Mouse (Mus musculus) MEL (cell line): Measurements from ENCODE around the gene Tax1bp3. TPM values are rescaled to one million over a fixed set of nuclear protein-coding genes. Genes with fewer than 3 reads are reported as not detected.

ENCODE experiments used
- DNase-seq: peaks from one replicate; pipeline ENCODE4 v3.0.0; 2011; ENCODE audit warnings: low read depth, low spot score
- H3K27ac ChIP-seq: 2 replicates; pipeline ENCODE4 v1.5.1; 2012; ENCODE audit warnings: low read depth, mild to moderate bottlenecking, control low read depth, low read length, moderate library complexity; ENCODE audit not compliant: control insufficient read depth
- H3K27me3 ChIP-seq, 2 experiments: fragments of 150-350 bp in 1 of 2; sonication (generic) in 1 of 2; 2 replicates each; pipeline ENCODE4 v1.6.1; 2012; ENCODE audit warnings: low read length in 2 of 2, mild to moderate bottlenecking in 2 of 2, improper control_type of control experiment in 1 of 2, moderate library complexity in 1 of 2; ENCODE audit not compliant: insufficient read depth in 2 of 2, control insufficient read depth in 1 of 2
- H3K36me3 ChIP-seq, 2 experiments: 2 replicates each; pipeline ENCODE4 v1.6.1; 2012 to 2014; ENCODE audit warnings: low read length in 2 of 2, improper control_type of control experiment in 1 of 2, inconsistent platforms in 1 of 2, mild to moderate bottlenecking in 1 of 2; ENCODE audit not compliant: insufficient read depth in 2 of 2, control insufficient read depth in 1 of 2
- H3K4me1 ChIP-seq, 2 experiments: fragments of 150-350 bp in 1 of 2; sonication (generic) in 1 of 2; 2 replicates each; pipeline ENCODE4 v1.6.1; 2012; ENCODE audit warnings: low read length in 2 of 2, improper control_type of control experiment in 1 of 2, mild to moderate bottlenecking in 1 of 2; ENCODE audit not compliant: insufficient read depth in 2 of 2, control insufficient read depth in 1 of 2
- H3K4me3 ChIP-seq, 2 experiments: fragments of 150-350 bp in 1 of 2; sonication (generic) in 1 of 2; 2 replicates each; pipeline ENCODE4 v1.5.1; 2012; ENCODE audit warnings: low read depth in 2 of 2, low read length in 2 of 2, mild to moderate bottlenecking in 2 of 2, moderate library complexity in 2 of 2, control low read depth in 1 of 2, improper control_type of control experiment in 1 of 2; ENCODE audit not compliant: control insufficient read depth in 1 of 2, insufficient read depth in 1 of 2
- H3K79me2 ChIP-seq: 2 replicates; pipeline ENCODE4 v1.6.1; 2012; ENCODE audit warnings: mild to moderate bottlenecking, low read length, moderate library complexity; ENCODE audit not compliant: control insufficient read depth, poor library complexity, insufficient read depth
- H3K9ac ChIP-seq: 2 replicates; pipeline ENCODE4 v1.6.1; 2012; ENCODE audit warnings: low read depth, mild to moderate bottlenecking, control low read depth, low read length, moderate library complexity; ENCODE audit not compliant: control insufficient read depth, poor library complexity, severe bottlenecking
- H3K9me3 ChIP-seq: fragments of 150-350 bp; sonication (generic); replicated peaks from 2 replicates; pipeline ENCODE4 v1.6.1; 2012; ENCODE audit warnings: mild to moderate bottlenecking, low read length, improper control_type of control experiment, moderate library complexity; ENCODE audit not compliant: insufficient read depth
- BHLHE40 ChIP-seq: IDR thresholded peaks from 2 replicates; pipeline ENCODE4 v1.6.1; 2012; ENCODE audit warnings: low read depth, mild to moderate bottlenecking, inconsistent platforms, low read length, improper control_type of control experiment, borderline replicate concordance
- CHD1 ChIP-seq: IDR thresholded peaks from 2 replicates; pipeline ENCODE4 v1.6.1; 2012; ENCODE audit warnings: low read depth, mild to moderate bottlenecking, inconsistent platforms, low read length, improper control_type of control experiment
- CHD2 ChIP-seq: IDR thresholded peaks from 2 replicates; pipeline ENCODE4 v1.6.1; 2011; ENCODE audit warnings: low read length, improper control_type of control experiment
- CTCF ChIP-seq, 3 experiments: IDR thresholded peaks in 2 of 3; conservative IDR thresholded peaks in 1 of 3; 2 replicates each; pipeline ENCODE4 v1.5.1; 2011 to 2012; ENCODE audit warnings: low read length in 3 of 3, low read depth in 2 of 3, mild to moderate bottlenecking in 2 of 3, improper control_type of control experiment in 1 of 3, inconsistent platforms in 1 of 3, mixed read lengths in 1 of 3, moderate library complexity in 1 of 3; ENCODE audit not compliant: control insufficient read depth in 1 of 3, insufficient read depth in 1 of 3, poor library complexity in 1 of 3, severe bottlenecking in 1 of 3
- E2F4 ChIP-seq: IDR thresholded peaks from 2 replicates; pipeline ENCODE4 v1.6.1; 2011; ENCODE audit warnings: low read depth, low read length, improper control_type of control experiment, borderline replicate concordance
- ELF1 ChIP-seq: IDR thresholded peaks from 2 replicates; pipeline ENCODE4 v1.6.1; 2014; ENCODE audit warnings: low read depth, mild to moderate bottlenecking, inconsistent platforms, low read length, improper control_type of control experiment, moderate library complexity
- EP300 ChIP-seq, 2 experiments: IDR thresholded peaks; 2 replicates each; pipeline ENCODE4 v1.6.1; 2011; ENCODE audit warnings: improper control_type of control experiment in 2 of 2, low read length in 2 of 2, low read depth in 1 of 2, mild to moderate bottlenecking in 1 of 2
- ETS1 ChIP-seq: IDR thresholded peaks from 2 replicates; pipeline ENCODE4 v1.6.1; 2012; ENCODE audit warnings: low read depth, mild to moderate bottlenecking, inconsistent platforms, low read length, improper control_type of control experiment, moderate library complexity
- GABPA ChIP-seq: IDR thresholded peaks from 2 replicates; pipeline ENCODE4 v1.6.1; 2012; ENCODE audit warnings: low read depth, mild to moderate bottlenecking, inconsistent platforms, low read length, improper control_type of control experiment, moderate library complexity
- HCFC1 ChIP-seq: IDR thresholded peaks from 2 replicates; pipeline ENCODE4 v1.6.1; 2012; ENCODE audit warnings: low read depth, mild to moderate bottlenecking, inconsistent platforms, low read length, improper control_type of control experiment, moderate library complexity
- MAFK ChIP-seq: IDR thresholded peaks from 2 replicates; pipeline ENCODE4 v1.6.1; 2011; ENCODE audit warnings: low read depth, mild to moderate bottlenecking, low read length, improper control_type of control experiment, borderline replicate concordance
- MAX ChIP-seq: IDR thresholded peaks from 2 replicates; pipeline ENCODE4 v1.6.1; 2011; ENCODE audit warnings: low read length, improper control_type of control experiment
- MEF2A ChIP-seq: IDR thresholded peaks from 2 replicates; pipeline ENCODE4 v1.6.1; 2014; ENCODE audit warnings: low read depth, mild to moderate bottlenecking, inconsistent platforms, low read length, improper control_type of control experiment; ENCODE audit not compliant: poor library complexity, insufficient replicate concordance, severe bottlenecking; ENCODE audit errors: extremely low read depth
- MXI1 ChIP-seq: IDR thresholded peaks from 2 replicates; pipeline ENCODE4 v1.6.1; 2011; ENCODE audit warnings: mild to moderate bottlenecking, low read depth, low read length, improper control_type of control experiment
- MYC ChIP-seq: IDR thresholded peaks from 2 replicates; pipeline ENCODE4 v1.6.1; 2011; ENCODE audit warnings: low read depth, mild to moderate bottlenecking, low read length, improper control_type of control experiment, moderate library complexity
- NELFE ChIP-seq: IDR thresholded peaks from 2 replicates; pipeline ENCODE4 v1.6.1; 2011; ENCODE audit warnings: low read depth, low read length, improper control_type of control experiment
- NRF1 ChIP-seq: IDR thresholded peaks from 2 replicates; pipeline ENCODE4 v1.6.1; 2014; ENCODE audit warnings: low read depth, mild to moderate bottlenecking, inconsistent platforms, low read length, improper control_type of control experiment, moderate library complexity; ENCODE audit not compliant: poor library complexity, insufficient read depth, severe bottlenecking
- POLR2A ChIP-seq, 2 experiments: IDR thresholded peaks; 2 replicates each; pipeline ENCODE4 v1.6.1; 2011 to 2012; ENCODE audit warnings: low read length in 2 of 2, mild to moderate bottlenecking in 2 of 2, control low read depth in 1 of 2, improper control_type of control experiment in 1 of 2, low read depth in 1 of 2, moderate library complexity in 1 of 2; ENCODE audit not compliant: control insufficient read depth in 1 of 2, insufficient read depth in 1 of 2, poor library complexity in 1 of 2
- RAD21 ChIP-seq: IDR thresholded peaks from 2 replicates; pipeline ENCODE4 v1.6.1; 2011; ENCODE audit warnings: mild to moderate bottlenecking, low read depth, low read length, improper control_type of control experiment
- RCOR1 ChIP-seq: IDR thresholded peaks from 2 replicates; pipeline ENCODE4 v1.6.1; 2012; ENCODE audit warnings: low read depth, mild to moderate bottlenecking, inconsistent platforms, low read length, improper control_type of control experiment
- SIN3A ChIP-seq: IDR thresholded peaks from 2 replicates; pipeline ENCODE4 v1.6.1; 2012; ENCODE audit warnings: low read length, improper control_type of control experiment, inconsistent platforms
- TAL1 ChIP-seq: IDR thresholded peaks from 2 replicates; pipeline ENCODE4 v1.6.1; 2012; ENCODE audit warnings: mild to moderate bottlenecking, inconsistent platforms, low read length, moderate library complexity, mixed read lengths
- TBP ChIP-seq: IDR thresholded peaks from 2 replicates; pipeline ENCODE4 v1.8.0; 2011; ENCODE audit warnings: low read depth, low read length, improper control_type of control experiment
- TCF12 ChIP-seq: IDR thresholded peaks from 2 replicates; pipeline ENCODE4 v1.6.1; 2014; ENCODE audit warnings: low read depth, mild to moderate bottlenecking, inconsistent platforms, low read length, improper control_type of control experiment, moderate library complexity
- UBTF ChIP-seq: IDR thresholded peaks from 2 replicates; pipeline ENCODE4 v1.6.1; 2012; ENCODE audit warnings: low read depth, mild to moderate bottlenecking, inconsistent platforms, low read length, improper control_type of control experiment, moderate library complexity, borderline replicate concordance; ENCODE audit not compliant: insufficient read depth
- USF1 ChIP-seq: IDR thresholded peaks from 2 replicates; pipeline ENCODE4 v1.6.1; 2014; ENCODE audit warnings: low read depth, mild to moderate bottlenecking, inconsistent platforms, low read length, improper control_type of control experiment, moderate library complexity
- ZKSCAN1 ChIP-seq: IDR thresholded peaks from 2 replicates; pipeline ENCODE4 v1.6.1; 2012; ENCODE audit warnings: low read depth, mild to moderate bottlenecking, inconsistent platforms, low read length, improper control_type of control experiment, moderate library complexity
- ZMIZ1 ChIP-seq: IDR thresholded peaks from 2 replicates; pipeline ENCODE4 v1.6.1; 2012; ENCODE audit warnings: low read depth, mild to moderate bottlenecking, inconsistent platforms, low read length, improper control_type of control experiment, moderate library complexity
- polyA plus RNA-seq, 2 experiments: library from polyadenylated mRNA; stranded (reverse) in 1 of 2; unstranded in 1 of 2; fragments of >175 nt in 1 of 2; fragments of >200 nt in 1 of 2; gene quantifications; 2 replicates each; pipeline versions ENCODE4 v1.2.1 to v1.2.4; 2012; ENCODE audit warnings: low replicate concordance in 2 of 2, low read depth in 1 of 2; ENCODE audit not compliant: insufficient read length in 2 of 2, insufficient read depth in 1 of 2, missing spikeins in 1 of 2
- total RNA-seq: library from RNA; depleted of rRNA; stranded (reverse); fragments of 300-350 nt; gene quantifications from 2 replicates; pipeline ENCODE4 v1.2.3, GENCODE M21; 2012

Tax1bp3 gene
- total and polyA plus RNA-seq, 3 experiments = 13.1 to 30.9 TPM; not detected in 1

DNA sequence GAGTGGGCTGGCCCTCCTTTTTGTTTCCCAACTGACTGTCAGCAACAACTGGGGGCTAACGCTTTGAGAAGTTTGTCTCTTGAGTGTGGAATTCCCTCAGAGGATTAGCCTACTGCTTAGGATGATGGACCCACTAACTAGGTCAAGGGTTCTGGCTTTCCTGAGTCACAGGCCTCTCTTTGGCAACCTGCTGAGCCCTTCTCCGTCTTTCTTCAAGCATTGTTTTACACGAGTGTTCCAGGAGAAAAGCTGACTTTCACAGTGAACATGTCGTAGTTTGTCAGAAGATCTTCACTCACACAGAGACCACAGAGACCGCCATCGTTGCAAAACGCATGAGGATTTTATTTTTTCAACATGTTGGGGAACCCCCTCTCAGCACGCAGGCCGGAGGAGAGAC is 28.7 kb upstream of the Tax1bp3 start:
- Histone ChIP-seq H3K9ac (no peak overlapping the region), H3K36me3 (no peaks in the 10 kb centered on the region), H3K9me3 (no peaks in the 10 kb centered on the region), H3K4me1 (no peaks in the 10 kb centered on the region), H3K27me3 (no peaks in the 10 kb centered on the region; a peak in 2 of 4 replicates), H3K27ac (no peak overlapping the region), H3K79me2 (no peaks in the 10 kb centered on the region), H3K4me3 (no peak overlapping the region)
- DNase-seq = no peak
- no peak for TF ChIP-seq TCF12
- TF ChIP-seq ZKSCAN1 = no peak
- TF ChIP-seq RAD21 = no peak
- TF ChIP-seq E2F4 = no peak
- TF ChIP-seq SIN3A = no peak
- no peak for TF ChIP-seq EP300 (IDR thresholded peaks at IDR 0.05; ENCODE audit: low read depth in 1 of 2, low read length in 2 of 2)
- TF ChIP-seq ELF1 = no peak
- TF ChIP-seq NRF1 = no peak
- TF ChIP-seq NELFE = no peak
- no peak for TF ChIP-seq CTCF (IDR thresholded peaks at IDR 0.05 in 2 of 3, conservative IDR thresholded peaks at IDR 0.05 in 1 of 3; ENCODE audit: control insufficient read depth in 1 of 3, insufficient read depth in 1 of 3, low read depth in 2 of 3, low read length in 3 of 3, poor library complexity in 1 of 3, severe bottlenecking in 1 of 3)
- no peak for TF ChIP-seq ETS1
- no peak for TF ChIP-seq POLR2A (IDR thresholded peaks at IDR 0.05; ENCODE audit: control insufficient read depth in 1 of 2, insufficient read depth in 1 of 2, low read depth in 1 of 2, low read length in 2 of 2, poor library complexity in 1 of 2)
- no peak for TF ChIP-seq GABPA
- no peak for TF ChIP-seq TBP
- TF ChIP-seq MAX = no peak
- TF ChIP-seq MEF2A = no peak
- TF ChIP-seq HCFC1 = no peak
- TF ChIP-seq CHD2 = no peak
- no peak for TF ChIP-seq BHLHE40

DNA sequence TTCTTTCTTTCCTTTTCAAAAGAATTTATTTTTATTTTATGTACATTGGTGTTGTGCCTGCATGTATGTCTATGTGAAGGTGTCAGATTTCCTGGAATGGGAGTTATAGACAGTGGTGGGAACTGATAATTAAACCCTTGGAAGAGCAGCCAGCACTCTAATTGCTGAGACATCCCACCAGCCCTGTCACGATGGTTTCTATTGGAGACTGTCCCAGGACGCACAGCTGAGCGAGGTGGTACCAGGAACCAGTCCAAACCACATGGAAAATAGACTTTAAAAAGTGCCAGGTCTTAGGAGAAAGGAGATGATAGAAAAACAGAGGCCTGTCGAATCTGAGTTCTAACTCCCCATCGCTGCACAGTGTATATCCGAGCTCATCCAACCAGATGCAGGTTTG is 21.8 kb upstream of the Tax1bp3 start:
- no peaks in the 10 kb centered on the region for H3K9me3 ChIP-seq
- H3K79me2 ChIP-seq = no peaks in the 10 kb centered on the region
- H3K4me3 ChIP-seq = no peak overlapping the region
- H3K36me3 ChIP-seq = no peaks in the 10 kb centered on the region
- H3K27me3 ChIP-seq = peaks cover 0 to 3% of the 10 kb centered on the region in 2 experiments; a peak in 1 of 4 replicates
- no peaks in the 10 kb centered on the region for H3K4me1 ChIP-seq
- H3K27ac ChIP-seq = no peak overlapping the region
- no peak for DNase-seq
- TF ChIP-seq E2F4 (no peak), ZMIZ1 (no peak), USF1 (no peak), GABPA (no peak), TCF12 (no peak), ETS1 (no peak), RCOR1 (no peak), SIN3A (no peak), MXI1 (no peak), TAL1 (no peak), CHD1 (no peak), MYC (no peak), UBTF (no peak), CHD2 (no peak), CTCF (IDR thresholded peaks at IDR 0.05 in 2 of 3, conservative IDR thresholded peaks at IDR 0.05 in 1 of 3; ENCODE audit: control insufficient read depth in 1 of 3, insufficient read depth in 1 of 3, low read depth in 2 of 3, low read length in 3 of 3, poor library complexity in 1 of 3, severe bottlenecking in 1 of 3) (no peak), MAFK (no peak), MAX (no peak)
- no peak overlapping the region for H3K9ac ChIP-seq
